Mouse (Mus musculus) fat pad, adult 2 months (tissue): ENCODE results near the gene Sc5d.

ENCODE experiments used
- DNase-seq: peaks from one replicate; pipeline ENCODE4 v3.0.0-alpha.2; 2011; ENCODE audit warnings: low read depth, low spot score; ENCODE audit errors: extremely low read depth

Gene Sc5d

DNA sequence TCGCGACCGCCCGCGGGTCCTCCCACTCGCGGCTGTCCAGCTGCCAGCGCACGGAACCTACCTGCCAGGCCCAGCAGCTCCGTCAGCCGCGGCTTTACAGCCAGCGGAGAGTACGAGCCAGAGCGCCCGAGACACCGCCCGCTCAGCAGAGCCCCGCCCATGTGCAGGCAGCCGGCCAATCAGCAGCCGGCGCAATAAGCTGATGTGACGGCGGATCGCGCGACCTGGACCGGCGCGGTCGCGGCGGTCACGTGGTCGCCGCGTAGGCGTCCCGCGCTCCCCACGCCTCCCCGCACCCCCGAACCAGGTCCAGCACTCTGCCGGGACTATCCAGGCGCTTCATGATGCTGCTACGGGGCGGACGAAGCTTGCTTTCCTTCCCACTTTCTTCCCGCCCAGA lies at the start of gene Sc5d:
Gene Sc5d (minus strand): TSS at position 112 of the 400 bp plus-strand sequence.
- DNase-seq = no peak

DNA sequence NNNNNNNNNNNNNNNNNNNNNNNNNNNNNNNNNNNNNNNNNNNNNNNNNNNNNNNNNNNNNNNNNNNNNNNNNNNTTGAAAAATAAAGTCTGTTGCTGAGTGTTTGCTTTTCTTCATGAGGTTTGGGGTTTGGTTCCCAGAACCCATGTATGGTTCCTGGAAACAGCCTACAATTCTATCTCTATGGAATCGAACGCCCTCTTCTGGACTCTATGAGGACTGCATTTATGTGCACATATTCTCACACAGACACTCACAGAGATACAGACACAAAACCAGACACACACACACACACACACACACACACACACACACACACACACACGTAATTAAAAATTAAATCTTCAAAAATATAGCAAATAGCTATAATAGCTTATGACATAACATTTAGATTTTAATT lies 47.3 kb upstream of the Sc5d start:
- no peak for DNase-seq

DNA sequence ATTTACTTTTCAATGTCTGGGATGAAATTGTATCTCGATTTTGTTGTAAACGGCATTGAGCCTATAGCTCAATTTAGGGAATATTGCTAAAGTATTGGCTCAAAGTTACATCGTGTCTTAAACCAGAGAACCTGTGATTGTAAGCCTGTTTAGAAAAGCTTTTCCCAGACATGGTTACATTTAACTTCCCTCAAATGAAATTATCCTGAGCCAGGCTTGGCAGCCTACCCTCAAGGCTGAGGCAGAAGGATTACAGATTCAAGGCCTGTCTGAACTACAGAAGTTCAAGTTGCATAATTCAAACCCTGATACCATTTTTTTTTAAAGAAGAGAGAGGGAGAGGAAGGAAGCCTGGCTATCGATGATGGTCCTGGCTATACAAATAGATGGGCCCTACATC lies 39.8 kb upstream of the Sc5d start:
- DNase-seq = peak; percentile 62

DNA sequence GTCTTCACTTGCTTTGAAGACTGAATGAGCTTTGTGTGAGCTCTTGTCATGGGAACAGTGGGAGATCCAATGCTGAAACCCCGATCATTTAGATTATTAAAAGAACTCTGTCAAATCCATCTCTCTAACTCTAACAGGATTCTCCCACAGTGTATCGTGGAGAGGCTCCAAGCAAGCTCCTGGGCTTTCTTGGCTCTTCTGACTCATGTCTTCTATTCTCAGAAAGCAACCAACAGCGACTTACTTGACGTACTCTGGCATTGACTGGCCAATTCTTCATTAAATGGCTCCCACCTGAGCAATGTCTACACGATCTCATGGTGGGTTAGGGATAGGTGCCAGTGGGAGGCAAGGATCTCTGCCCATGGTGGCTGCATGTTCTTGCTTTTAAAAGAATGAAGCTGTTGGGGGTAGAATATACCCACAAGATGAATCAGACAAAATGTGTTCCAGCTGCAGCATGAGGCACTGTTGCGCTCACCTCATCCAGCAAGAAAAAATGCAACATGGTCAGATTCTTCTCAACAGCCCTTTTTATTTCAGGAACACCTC lies 37.1 kb upstream of the Sc5d start:
- DNase-seq = no peak

DNA sequence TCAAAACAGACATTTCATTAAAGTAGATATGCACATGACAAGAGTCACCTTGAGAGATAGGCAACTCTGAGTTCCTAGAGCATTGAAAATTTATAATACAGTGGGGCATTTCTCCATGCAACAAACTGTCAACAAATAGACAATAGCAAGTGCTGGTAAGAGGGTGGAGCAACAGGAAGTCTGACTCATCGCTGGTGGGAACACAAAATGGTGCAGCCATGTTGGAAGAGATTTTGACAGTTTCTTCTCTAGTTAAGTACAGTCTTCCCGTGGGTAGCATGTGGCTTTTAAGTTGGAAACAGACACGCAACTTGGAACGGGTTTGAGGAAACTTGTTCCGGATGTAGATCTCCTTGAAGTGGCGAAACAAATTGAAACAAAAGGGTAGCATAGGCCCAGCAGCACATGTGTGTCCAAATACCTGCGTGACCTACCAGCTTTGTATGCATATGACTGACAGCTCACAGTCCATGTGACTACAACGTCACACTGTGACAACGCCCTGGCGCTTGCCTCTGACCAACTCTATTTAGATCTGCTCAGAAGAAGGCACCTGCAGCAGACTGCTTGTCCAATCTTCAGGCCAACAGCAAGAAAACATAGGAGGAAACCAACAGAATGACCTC lies 32.4 kb upstream of the Sc5d start:
- no peak for DNase-seq

DNA sequence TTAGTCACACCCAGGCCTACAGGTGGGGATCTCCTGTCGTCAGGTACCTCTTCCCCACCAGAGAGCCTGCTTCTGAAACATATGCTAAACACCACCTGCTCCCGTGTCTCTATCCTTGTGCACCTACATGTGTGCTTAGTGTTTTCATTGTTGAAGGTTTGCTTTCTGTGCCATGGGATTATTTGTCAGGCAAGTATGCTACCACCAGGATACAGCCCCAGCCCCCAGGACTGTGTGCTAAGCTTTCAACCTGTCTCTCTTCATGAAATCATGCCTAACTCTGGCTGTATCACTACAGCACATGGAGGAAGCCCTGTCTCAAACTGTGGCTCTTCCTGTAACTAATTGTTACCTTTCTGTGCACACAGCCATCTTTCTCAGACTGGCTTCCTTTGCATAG lies 30.1 kb upstream of the Sc5d start:
- no peak for DNase-seq

DNA sequence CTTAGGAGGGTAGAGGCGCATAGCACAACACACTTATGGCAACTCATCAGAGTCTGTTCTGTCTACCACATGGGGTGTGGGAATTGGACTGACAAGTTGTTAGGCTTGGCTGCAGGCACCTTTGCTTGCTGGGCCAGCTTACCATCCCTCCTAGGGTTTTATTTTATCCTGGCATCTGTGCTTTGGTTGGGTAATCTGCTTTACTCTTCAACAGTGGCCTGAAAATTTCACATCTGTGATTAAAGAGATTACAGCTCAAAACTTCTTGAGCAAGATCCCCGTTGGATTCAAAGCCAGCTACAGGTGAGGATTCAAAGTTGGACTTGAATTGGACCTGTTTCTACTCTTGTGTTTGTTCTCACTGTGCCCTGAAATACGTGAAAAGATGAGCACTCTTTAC lies 29.5 kb upstream of the Sc5d start:
- peak; percentile 93 for DNase-seq

DNA sequence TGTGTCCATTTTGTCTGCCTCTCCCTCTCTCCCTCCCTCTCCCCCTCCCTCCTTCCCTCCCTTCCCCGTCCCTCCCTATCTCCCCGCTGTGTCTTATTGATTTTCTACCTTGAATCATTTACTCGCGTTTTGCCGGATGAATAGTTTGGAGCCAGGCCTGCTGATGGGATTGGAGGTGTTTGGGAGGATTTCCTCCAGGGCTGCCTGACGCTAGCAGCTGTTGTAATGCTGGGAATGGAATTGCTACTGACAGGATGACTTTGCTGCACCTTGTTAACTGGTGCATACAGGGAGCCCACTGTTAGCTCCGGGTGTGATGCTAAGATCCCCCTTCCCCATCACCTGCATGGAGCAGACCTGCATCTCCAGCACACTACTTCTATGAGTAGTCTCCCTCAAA lies 29.0 kb upstream of the Sc5d start:
- DNase-seq = no peak

DNA sequence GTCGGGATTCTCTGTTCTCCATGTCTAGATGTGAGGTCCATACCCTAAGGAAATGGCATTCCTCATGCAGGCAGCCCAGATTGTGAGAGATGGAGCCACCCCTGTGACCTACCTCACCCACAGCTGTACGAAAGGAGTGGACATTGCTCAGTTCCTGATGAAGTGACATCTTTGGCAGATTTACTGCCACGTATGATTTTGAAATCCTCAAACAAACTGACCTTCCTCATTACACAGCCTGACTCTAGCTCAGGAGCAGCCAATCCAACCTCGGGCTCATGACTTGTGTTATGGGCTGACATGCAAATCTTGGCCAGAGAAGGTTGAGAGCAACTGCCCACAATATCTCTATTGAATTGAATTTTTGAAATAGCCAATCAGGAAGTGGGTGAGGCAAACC lies 15.6 kb upstream of the Sc5d start:
- DNase-seq = no peak

DNA sequence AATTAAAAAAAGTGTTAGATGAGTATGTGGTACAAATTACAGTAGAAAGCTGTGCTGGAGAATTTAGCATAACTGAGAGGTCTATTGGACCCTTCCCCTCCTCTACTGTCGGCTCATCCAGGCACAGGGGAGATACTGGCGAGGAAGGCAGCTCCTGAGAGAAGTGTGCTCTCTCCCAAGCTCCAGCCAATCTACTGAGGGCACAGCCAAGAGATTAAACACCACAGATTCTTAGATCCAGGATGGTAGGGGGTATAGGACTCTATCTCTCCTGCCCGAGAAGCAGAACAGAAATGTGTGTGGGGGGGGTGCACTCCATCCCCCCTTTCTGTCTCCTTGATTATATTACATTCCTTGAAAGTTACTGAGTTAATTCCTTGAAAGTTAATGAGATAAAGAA lies 14.0 kb upstream of the Sc5d start:
- DNase-seq = no peak

DNA sequence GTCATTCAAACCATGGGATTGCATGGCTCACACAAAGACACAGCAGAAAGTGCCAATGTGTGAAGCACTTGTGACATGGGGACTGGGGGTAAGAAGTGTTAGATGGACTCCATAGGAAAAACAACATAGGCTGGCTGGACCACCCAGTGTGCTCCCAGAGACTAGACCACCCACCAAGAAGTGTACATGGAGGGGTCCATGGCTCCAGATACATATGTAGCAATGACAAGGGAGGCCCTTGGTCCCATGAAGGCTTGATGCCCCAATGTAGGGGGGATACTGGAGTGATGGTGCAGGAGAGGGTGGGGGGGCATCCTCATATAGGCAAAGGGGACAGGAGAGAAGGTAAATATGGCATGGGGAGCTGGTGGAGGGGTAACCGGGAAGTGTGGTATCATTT lies 13.6 kb upstream of the Sc5d start:
- no peak for DNase-seq

DNA sequence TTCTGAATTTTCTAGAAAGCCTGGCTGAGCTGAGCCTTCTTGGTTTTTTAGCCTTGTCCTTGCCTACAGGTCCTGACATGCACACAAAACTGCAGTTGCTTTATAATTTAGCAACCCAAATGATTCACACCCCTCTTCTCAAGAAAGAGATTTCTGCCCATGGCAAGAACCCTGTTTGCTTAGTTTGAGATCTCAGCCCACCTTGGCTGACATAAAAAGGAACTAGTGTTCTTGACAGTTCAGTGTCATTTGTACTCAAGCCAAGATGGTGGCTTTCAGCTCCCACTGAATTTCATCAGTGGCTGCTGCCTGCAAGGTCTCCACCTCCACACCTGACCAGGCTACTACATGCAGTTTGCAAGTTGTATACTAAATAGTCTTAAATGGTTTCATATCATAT lies 13.1 kb upstream of the Sc5d start:
- peak; percentile 80 for DNase-seq

DNA sequence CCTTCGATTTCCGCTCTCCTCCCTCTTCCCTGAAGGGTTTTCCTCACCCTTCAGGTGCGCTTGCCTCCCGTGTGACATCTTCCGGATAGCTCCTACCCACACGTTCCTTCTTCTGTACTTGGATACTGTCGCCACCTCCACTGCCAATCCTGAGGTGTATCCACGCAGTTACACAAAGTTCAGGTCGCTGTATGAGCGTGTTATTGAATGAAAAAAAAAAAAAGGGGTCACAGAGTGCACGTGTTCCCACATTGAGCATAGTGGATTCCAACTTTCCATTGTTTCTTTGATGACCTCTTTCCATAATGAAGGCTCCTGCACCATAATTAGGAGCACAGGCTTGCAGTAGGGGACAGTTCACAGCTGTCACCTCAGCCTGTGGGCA lies 11.7 kb upstream of the Sc5d start:
- no peak for DNase-seq

DNA sequence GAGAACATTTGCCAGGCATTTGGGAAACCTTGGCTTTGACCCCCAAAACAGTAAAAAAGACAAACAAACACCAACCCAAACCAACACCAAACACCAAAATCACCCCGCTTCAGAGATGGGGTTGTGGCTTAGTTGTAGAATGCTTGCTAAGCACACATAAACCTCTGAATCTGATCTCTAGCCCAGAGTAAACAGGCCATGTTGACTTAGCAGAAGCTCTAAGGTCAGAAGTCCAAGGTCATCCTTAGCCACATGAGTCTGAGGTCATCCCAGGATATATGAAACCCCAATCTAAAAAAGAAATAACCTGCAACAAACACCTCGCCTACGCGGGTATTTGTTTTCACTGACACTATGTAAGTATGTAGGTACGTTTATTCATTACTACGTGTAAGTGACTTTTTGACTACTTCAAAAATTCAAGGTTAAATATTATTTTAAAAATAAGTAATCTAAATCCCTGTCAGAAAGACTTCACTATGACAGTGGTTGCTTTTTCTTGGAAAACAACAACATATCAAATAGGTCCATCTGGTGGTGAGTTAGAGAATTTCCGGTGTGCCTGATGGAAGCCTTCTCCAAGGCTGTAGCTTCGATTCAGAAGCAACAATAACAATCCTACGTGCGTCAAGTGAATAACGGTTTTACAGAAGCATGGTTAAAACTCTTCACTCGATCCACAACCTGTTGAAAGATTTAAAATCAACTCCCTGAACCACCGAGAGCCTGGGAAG lies 11.1 kb upstream of the Sc5d start:
- no peak for DNase-seq

DNA sequence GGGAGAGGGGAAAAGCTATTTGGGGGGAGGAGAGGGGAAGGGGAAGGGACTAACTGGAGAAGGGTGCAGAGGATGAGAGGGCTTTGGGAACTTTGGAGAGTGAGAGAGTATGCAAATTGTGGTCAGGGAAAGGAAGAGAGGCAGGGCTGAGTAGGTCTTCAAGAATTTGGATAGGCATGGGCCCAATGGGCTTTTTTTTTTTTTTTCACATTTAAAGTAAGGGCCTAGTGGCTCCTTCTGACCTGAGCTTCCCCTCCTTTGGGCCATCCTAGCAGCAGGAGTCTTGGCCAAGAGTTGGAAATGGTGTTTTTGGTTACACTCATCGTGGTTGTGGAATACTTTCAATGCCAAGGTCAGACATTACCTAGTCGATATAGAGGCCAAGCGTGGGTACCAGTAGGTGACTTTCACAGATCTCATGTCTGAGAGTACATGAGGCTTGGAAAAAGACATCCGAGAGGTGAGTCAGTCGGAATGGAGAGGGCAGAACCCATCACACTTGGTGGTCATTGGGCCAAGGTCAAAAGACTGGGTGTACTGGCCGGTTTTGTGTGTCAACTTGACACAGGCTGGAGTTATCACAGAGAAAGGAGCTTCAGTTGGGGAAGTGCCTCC lies 9.7 kb upstream of the Sc5d start:
- DNase-seq = no peak

DNA sequence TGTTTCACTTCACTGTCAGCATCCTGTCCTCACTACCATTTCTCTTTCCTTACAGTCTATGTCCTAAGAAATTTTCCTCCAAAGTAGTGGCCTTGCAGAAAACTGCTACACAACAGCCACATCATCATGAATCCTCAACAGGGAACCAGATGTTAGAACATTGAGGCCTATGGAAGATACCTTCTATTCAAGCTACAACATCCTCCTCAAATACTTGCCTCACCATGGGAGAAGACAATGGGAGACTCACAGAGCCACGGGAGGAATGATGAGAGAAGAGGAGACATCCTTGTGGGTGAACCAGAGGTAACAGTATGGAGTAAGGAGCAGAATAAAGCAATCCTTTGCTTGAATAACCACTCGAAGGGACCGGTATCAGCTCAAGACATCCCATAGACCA lies 9.1 kb upstream of the Sc5d start:
- DNase-seq = no peak

DNA sequence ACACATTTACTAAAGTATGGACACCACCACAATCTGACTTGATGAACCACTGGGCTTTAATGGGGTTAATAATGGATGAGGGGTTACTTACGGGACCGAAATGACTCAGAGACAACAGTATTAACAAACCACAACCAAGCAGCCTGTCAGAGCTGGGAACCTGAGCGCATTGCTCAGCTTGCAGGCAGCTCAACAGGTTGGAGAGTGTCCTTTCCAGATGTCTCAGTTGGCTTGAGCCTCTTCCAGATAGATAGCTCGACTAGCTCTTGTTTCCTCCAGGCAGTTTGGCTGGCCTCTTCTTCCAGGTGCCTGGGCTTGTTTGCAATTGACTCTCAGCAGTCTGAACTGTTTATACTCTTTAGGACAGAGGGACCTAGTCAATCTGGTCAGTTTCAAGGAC lies 8.6 kb upstream of the Sc5d start:
- DNase-seq = no peak

DNA sequence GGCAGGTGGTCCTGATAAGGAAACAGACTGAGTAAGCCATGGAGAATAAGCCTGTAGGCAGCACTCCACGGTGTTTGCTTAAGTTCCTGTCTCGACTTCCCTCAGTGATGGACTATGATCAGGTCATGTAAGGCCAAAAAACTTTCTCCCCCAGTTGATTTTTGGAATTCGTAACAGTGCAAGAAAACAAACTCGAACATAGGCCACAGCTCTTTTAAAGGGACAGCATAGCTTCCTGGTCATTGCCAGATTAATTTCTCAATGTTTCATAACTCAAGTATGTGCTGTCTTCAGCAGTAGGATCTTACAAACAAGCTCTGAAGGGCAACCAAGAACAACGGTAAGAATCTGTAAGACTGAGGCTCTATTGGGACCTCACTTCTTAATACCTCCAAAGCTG lies 7.4 kb upstream of the Sc5d start:
- DNase-seq = no peak

DNA sequence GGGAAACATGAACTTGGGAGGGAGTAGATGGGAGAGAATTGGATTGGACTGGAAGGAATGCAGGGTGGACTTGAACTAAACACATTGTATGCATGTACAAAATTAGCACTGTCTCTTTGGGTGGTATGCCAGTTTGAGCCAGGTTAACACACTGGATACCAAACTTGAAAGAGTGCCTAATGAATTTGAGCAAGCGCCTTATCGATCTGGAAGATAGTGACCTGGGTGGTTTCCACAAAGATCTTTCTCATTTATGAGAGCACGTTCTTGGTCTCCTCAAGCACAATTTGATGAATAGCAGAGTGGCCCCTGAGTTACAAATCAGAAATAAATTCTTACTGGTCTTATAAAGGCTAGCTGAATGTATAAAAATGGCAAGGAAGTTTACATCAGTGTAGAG lies 6.6 kb upstream of the Sc5d start:
- DNase-seq = no peak

DNA sequence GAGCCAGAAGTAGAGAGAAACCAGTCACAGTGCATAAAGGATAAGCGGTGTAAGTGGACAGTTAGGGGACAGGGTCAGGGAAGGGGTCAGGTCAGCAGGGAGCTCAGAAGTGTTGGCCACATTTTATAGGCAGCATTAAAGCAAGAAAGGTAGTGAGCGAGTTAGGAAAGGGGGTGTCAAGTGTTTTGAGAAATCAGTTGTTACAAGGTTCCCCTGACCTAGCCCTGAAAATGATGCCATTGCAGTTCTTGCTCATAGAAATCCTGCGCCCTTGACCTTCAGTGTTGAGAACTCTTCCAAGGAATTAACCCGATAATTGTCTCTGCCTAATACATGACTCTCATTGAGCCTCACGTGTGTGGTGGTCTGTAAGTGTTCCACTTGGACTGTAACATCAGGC lies 6.0 kb upstream of the Sc5d start:
- DNase-seq = no peak

DNA sequence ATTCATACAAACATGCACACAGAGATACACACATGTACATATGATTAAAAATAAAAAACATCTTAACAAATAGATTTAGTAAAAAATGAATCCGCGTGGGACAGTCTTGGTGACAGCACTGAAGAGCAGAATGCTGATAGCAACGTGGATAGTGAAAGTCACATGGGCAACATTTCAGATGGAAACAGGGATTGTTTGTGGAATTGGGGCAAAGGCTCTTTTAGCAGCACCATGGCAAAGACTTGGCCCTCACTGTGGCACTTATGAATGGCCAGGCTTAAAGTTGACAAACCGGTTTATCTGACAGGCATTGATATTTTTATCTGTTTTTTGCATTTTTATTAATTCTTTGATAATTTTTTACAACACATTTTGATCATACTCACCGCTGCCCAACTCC lies 4.3 kb upstream of the Sc5d start:
- DNase-seq = no peak

DNA sequence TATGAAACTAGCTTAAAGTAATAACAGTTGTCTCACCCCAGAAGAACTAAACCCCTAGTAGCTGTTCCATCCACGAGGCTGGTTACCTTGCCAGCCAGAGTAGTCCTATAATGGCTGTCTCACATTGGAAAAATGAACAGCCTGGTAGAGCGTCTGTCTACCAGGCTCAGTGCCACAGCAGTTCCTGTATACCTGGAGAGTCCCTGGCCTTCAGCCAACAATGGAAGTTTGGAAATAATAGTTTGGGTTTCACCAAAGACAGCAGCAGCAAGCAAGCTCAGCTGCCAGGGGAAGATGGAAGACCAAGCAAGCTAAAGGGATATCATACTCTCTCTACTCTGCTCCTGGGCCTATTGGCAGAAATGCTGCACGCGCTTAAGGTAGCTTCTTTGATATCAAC lies 1.3 kb upstream of the Sc5d start:
- no peak for DNase-seq
